Mouse (Mus musculus) CD8-positive naive resting alpha-beta T cell, adult 57 days (primary cell): Measurements from ENCODE around the gene Prl3a1. TPM values are rescaled to one million over a fixed set of nuclear protein-coding genes. Genes with fewer than 3 reads are reported as not detected.

Source experiments
- total RNA-seq: library from RNA; stranded (reverse); gene quantifications from one replicate; pipeline ENCODE4 v1.2.4, GENCODE M21; 2023

The Prl3a1 gene
- total RNA-seq = not detected

GRCm38 (mm10) chr13:27259136-27259535 is at the start of gene Prl3a1:
TSS of gene Prl3a1 (plus strand) at chr13:27259436.

GRCm38 (mm10) chr13:27241547-27241946 is 17.7 kb upstream of the Prl3a1 start, which contains the start of gene Prl3b1:
TSS of gene Prl3b1 (plus strand) at chr13:27241847.

GRCm38 (mm10) chr13:27312334-27313225 is 53.3 kb downstream of the Prl3a1 start, which contains the start of gene Prl6a1:
TSS of gene Prl6a1 (plus strand) at chr13:27312627.

Other genes with a start within 250 kb of the Prl3a1 start
- not detected for gene Prl, start 201.9 kb upstream of the Prl3a1 start, total RNA-seq
- not detected for gene Prl3d1, start 165.2 kb upstream of the Prl3a1 start, total RNA-seq
- gene Prl3d2, start 137.7 kb upstream of the Prl3a1 start, total RNA-seq = not detected
- gene Prl3d3, start 102.6 kb upstream of the Prl3a1 start, total RNA-seq = not detected
- gene Prl3c1, start 62.8 kb upstream of the Prl3a1 start, total RNA-seq = not detected
- not detected for gene Prl3b1, start 17.6 kb upstream of the Prl3a1 start, total RNA-seq
- gene Prl6a1, start 53.2 kb downstream of the Prl3a1 start, total RNA-seq = not detected
- not detected for gene Prl8a2, start 86.2 kb downstream of the Prl3a1 start, total RNA-seq
- gene Prl2b1, start 131.4 kb downstream of the Prl3a1 start, total RNA-seq = not detected
- not detected for gene Prl8a6, start 179.3 kb downstream of the Prl3a1 start, total RNA-seq